Mouse (Mus musculus) gastrocnemius, postnatal 10 days (tissue): ENCODE measurements around the gene Pip5k1b. TPM values are rescaled to one million over a fixed set of nuclear protein-coding genes. Genes with fewer than 3 reads are reported as not detected.

Source experiments
- DNase-seq: peaks from one replicate; pipeline ENCODE4 v3.0.0; 2021; ENCODE audit warnings: mixed read lengths
- total RNA-seq, 2 experiments: library from RNA; stranded (reverse); gene quantifications; 2 replicates each; pipeline ENCODE4 v1.2.3; 2021

The Pip5k1b gene
- total RNA-seq, 2 experiments from 2014 or later, result 1.2 to 1.6 TPM

DNA sequence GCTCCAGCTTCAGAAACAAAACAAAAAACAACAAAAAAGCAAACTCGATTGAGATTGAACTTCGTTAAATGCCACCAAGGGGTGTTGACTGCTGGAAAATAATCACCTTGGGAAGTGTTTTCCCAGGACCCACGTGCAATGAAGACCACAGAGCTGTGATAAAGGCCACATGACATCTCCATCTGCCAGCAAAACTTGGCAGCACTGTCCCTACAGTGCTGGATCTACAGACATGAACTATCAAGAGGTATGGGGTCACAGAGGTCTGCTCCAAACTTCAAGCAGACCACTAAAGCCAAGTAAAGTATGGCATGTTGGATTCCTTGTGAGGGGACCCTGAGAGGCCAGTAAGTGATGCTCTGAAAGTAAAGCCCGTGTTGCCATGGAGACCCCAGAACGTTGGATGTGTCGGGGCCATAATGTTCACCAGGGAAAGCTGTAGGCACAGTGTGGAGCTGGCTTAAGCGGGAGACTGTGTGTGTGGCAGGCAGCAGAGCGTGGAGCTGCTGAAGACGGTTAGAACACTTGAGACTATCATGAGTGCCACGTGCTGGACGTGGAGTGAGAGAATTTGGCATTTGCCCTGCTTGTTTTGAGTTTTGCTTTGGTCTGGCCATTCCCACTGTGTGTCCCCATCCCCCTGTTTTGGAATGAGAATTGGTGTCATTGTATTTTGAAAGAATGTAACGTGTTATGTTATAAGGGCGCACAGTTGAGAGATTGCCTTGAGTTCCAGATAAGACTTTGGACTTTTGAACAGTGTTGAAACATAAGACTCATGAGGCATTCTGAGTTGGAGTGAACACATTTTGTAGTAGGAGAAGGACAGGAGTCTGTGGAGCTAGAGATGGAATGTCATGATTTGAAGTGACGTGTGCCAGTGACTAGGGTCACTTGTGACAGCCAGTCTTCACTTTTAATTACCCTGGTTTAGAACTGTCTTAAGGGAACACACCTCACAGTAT lies 12.0 kb downstream of the Pip5k1b start:
- DNase-seq, result no peak

DNA sequence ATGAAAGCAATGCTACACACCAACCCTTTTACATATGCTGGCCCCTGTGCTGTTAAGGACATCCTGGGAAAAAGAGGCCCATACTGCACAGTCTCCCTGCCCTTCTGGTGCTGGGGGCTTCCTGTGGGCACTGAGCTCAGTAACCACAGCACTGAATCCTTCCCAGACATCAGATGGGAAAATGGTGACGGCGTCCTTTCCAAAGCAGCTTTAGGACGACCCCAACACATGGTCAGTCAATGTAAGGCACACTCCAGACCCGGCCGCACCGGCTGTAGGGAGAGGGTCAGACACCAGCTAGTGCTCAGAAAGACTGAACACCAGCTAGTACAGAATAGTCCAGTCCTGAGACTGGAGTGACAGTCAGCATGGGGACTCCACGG lies 13.4 kb downstream of the Pip5k1b start:
- no peak for DNase-seq

DNA sequence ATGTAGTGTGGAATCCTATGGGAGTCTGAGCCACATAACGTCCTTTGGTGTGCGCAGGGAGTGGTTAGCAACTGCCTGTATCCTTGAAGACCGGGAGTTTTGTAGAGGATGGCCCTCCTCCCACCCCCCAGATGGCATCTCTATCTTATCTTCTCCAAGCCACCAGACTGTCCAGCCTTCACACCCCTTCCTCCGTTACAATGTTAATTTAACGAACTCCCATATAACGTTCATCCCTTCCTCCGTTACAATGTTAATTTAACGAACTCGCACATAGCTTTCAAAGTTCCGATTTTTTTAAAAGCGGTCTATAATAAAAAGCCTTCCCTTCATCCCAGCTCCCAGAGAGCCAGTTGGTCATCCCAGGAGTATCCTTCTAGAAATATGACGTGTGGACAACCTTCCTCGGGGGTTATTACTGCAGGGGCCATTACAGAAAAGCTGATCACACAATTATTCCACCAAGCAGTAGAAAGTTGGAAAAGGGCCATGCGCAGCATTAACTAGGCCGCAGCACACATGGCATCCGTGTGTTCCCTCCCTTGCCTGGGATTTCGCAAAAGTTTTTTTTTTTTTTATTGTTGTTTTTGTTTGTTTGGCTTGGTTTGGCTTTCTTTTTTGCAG lies 13.9 kb downstream of the Pip5k1b start:
- DNase-seq, result no peak

DNA sequence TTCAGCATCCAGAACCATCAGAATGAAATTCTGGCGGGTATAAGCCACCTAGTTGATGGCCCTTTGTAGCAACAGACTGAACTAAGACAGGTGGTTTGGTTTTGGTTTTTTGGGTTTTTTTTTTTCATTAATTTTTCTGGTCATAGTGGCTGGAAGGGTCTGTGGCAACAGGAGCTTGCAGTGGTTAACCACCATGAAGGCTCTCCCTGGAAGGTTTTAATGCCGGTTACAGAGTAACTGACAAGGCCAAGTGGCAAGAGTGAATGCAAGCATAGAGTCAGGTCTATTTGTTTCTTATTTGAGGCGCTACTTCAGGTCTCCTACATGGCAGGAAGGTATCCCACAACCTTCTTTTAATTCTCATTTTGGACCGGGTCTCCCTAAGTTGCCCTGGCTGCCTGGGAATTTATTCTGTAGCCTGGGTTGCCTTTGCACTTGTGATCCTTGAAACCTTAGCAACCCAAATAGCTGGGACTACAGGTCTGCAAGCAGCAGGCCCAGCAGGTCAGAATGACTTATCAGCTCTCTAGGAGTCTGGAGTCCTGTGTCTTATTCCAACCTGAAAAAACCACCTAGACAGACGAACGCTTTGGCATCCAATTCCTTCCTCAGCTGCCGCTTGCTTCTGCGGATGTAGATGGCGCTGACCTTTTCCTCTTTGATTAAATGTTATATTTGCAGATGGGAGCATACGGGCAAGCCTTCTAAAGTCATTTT lies 14.6 kb downstream of the Pip5k1b start:
- DNase-seq, result no peak

DNA sequence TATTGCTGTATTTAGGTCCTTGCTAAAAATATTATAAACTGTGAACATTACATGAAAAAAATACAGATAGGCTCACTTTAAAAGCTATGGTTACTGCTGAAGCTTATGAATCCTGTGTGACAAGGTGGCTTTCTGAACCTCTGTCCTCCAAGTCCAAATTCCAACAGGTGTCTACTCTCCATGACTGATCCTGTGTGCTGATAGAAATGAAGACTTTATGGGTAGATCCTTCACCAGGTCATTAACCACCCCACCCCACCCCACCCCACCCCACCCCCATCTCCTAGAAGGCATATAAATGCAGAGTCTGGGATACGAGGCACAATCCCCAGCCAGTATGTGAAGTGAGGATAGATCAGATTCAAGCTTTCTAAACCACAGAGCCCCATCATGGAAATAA lies 16.6 kb downstream of the Pip5k1b start:
- DNase-seq, result no peak

DNA sequence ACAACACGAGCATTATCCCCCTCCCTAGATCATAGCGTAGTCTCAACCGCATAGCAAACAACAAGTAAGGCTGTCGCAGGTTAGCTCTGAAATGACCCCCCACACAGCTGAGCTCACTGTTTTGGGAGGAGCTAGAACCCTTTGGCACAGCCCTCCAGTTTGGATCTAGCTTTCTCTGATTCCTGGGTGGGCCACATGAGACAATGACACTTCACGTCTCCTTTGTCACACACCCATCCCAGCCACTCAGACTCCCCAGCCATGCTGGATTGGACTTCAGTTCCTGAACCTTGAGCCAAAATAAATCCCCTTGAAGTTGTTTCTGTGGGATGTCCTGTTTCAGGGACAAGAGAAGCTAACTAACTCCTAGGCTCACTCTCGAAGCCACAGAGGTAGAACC lies 17.5 kb downstream of the Pip5k1b start:
- no peak for DNase-seq

DNA sequence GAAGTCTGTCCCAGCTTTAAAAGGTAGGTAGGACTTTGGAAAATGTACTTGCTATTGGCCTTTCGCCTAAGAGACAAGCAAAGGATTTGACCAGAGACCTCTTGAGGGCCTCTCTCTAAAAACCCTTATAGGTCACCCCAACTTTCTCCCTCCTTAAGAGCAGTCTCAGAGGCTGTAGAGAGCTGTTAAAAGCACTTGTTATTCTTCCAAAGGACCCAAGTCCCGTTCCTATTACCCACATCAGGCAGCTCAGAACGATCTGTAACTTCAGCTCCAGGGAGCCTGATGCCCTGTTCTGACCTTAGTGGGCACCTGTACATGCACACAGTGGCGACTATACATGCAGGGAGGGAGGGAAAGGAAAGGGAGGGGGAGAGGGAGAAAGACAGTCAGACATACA lies 18.0 kb downstream of the Pip5k1b start:
- DNase-seq, result no peak

DNA sequence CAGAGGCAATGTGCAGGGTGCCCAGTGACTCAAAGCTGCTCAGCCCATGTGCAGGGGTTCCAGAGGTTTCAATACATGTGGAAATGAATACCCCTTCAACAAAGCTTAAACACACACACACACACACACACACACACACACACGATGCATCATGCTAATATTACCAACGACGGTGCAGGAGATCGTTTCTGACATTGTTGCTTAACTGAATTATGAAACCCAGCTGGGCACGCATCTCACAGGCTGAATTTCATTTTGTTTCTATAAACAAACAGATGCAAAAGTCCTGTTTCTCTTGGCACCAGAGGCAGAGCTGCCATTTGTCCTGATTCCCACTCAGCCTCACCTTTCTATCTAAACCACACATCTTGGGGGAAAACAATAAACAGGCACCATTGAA lies 18.8 kb downstream of the Pip5k1b start:
- DNase-seq, result no peak

DNA sequence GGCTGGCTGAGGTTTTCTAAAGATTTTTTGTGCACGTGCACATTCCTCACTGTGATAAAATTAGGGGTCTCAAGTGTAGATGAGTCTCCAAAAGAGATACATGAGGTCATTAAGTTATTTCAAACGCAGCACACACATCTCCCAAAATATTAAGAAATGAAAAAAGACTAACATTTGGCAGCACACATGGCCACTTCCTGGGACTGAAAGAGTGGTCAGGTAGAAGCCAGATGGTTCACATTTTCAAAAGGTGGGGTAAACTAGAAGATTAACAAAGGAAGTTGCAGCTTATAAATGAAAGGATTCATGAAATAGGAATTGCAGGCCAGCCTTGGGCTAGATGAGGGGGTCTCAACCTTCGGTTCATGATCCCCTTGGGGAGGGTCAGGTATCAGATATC lies 19.4 kb downstream of the Pip5k1b start:
- no peak for DNase-seq

DNA sequence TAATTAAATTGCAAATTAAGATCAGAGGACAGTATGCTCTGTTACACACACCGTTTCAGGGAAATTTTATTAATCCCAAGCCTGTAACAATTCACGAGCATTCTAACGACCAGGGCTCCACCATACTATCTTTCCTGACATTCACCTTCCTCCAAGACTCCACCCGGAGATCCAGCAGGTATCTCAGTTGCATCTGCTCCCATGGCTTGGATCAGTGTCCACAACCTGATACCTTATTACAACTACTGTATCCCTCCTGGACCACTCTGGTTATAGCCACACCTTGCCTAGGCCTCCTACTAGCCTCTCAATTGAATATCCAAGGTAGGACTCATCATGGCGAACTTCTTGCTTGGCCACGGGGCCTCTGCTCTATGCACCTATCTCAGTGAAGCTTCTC lies 20.5 kb downstream of the Pip5k1b start:
- DNase-seq, result no peak

DNA sequence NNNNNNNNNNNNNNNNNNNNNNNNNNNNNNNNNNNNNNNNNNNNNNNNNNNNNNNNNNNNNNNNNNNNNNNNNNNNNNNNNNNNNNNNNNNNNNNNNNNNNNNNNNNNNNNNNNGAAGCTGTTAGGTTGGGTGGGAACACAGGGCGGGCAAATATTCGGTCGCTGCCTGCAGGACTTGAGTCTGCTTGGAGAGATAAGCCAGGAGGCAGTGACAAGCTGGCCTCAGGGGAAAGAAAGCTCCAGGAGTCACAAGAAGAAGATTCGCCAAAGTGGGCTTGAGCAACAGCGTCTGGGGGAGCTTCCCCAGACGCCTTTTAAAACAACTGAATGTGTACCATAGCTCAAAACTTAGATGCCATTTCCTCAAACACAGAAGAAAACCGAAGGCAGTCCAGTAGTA lies 20.9 kb downstream of the Pip5k1b start:
- no peak for DNase-seq

DNA sequence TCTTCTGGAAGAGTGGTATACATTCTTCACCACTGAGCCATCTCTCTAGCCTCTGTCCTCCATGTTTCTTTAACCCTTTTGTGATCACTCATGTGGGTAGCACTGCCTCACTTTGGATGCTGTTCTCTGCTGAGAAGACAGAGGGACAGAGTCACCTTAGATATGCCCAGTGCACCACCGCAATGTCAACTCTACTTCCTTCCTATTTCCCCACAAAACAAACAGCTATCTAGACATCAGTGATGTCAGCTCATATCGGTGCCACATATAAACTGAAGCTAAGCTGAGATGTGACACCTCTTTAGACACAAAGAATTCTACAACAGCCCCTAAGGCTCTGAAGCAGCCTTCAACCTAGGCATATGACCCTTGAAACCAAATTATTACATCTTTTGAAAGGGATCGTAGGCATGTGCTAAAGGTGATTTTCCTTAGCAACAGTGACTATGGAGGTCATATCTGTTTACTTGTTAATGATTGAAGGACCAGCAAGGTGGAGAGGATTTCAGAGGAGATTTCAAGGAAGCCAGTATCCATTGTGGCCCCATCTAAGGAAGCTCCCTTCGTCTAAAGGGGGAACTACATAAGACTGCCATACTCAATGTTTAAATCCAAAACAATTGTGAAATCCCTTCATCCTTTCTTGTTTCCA lies 26.6 kb downstream of the Pip5k1b start:
- no peak for DNase-seq

DNA sequence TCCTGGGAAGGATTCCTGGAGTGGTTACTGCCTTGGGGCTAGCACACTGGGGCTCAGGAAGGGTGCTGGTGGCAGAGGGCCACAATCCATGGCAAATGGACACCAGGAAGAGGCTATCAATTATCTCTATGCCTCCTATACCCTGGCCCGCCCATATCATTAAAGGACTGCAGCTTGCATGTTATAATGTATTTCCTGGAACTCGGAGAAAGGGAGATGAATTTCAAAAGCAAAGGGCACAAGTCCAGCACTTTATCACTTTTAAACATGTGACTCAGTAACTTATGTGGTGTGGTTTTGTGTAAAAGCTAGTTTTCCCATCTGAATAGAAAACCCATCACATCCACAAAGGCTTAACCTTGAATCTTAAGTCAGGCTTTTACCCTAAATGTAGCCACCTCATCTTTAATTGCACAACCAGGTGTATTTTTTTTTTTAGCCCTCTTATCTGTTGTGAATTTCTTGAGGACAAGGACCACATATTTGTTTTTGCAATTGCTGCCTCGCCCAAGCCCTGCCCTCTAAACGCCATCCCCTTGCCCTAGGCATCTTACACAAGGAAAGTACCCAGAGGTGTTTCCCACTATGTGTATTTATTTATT lies 27.4 kb downstream of the Pip5k1b start:
- no peak for DNase-seq

DNA sequence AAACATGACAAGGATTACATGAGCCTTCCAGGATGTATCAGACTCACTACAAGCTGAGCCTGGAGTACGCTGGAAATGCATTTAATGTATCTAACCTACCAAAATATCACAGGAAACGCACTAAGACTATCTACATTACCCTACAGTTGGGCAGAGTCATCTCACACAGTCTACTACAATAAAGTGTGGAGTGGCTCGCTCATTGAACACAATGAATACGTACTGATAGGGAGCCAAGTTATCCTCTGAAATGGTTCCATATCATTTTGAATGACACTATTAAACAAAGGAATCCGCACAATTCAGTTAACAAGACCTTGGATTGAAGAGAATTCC lies 28.1 kb downstream of the Pip5k1b start:
- DNase-seq, result no peak

DNA sequence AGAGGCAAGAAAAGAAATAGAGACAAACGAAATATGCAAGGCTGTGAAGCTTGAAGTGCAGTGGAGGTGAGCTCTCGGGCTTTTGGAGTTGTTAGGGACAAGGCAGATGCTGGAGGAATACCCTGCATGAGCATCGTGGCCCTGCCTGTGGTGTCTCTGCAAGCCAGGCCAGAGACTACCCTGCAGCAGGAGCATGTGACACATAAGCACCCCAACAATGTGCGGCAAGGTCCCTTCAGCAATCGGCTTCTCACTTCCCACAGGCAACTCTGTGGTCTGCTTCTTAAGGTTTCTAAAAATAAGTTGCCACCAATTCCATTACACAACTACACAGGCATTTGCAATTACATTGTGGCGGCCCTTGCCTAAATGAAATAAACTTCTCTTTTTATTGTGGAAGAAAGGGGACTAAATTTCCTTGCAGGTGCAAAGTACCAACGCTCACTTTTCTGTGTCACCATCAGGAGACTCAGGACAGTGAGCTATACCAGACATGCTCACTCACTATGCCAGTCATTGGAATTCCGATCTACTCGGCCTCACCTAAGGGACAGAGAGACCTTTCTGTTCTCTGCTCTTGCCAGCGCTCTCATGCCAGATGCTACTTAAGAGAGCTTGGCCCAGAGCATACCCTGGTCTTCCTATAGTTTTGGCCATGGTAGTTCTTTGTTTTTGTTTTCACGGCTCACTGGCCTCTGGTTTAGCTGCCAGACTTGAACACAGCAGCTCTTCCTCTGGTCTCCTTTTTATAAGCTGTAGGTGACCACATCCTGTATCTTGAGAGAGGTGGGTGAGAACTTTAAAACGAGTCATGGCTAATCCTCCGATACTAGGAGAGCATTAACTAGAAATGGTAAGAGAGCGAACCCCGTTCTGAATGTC lies 28.7 kb downstream of the Pip5k1b start:
- no peak for DNase-seq

DNA sequence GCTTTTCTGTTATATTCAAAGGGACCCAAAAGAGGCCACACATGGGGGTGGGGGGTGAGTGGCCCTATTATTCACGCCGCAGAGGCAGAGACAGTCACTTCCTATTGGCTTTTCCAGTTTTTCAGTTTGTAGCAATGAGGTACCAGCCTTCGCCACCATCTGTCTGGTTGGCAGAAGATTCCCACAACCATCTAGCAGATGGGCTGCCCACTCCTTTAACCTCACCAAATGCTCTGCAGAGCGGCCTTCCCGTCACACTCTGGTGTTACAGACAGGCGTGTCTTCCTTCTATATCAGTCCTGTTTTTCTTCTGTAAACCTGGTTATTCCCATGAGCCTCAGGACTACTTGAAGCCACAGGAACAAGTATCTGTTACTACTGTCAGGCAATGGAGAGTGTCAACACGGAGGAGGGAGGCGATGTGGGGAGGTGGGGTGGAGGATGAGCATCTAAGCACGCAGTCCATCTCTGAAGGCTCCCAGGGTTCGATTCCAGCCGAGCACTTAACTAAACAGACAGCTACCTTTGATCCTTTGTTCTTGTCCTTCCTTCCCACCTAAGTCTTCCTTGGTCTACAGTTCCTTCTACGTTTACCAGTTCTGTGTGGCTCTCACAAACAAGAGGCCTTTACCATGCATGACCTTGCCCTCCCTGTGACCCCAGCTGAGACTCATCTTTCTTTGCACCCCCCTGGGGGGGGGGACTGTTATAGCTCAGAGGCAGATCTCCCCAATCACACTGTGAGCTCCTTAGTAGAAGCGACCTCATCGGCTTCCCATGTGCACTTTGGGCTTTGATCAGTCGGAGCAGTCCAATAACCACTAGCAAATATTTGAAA lies 32.0 kb downstream of the Pip5k1b start:
- DNase-seq, result no peak

DNA sequence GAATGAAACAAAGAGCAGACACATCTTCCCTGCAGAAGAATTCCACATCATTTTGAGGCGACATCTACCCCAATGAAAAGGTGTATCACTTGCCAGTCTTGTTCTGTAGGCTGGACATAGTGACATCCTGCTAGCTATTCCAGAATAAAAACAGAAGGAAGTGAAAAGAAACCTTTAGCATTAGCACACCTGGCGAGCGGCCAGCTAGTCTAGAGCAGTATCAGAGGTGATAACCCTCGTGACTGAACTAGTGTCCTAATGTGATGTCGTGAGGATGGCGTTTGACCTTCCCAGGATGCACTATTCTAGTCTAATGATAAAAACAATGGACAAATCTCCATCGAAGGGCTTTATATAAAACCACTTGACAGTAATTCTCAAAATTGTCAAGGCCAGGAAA lies 33.7 kb downstream of the Pip5k1b start:
- DNase-seq, result no peak

DNA sequence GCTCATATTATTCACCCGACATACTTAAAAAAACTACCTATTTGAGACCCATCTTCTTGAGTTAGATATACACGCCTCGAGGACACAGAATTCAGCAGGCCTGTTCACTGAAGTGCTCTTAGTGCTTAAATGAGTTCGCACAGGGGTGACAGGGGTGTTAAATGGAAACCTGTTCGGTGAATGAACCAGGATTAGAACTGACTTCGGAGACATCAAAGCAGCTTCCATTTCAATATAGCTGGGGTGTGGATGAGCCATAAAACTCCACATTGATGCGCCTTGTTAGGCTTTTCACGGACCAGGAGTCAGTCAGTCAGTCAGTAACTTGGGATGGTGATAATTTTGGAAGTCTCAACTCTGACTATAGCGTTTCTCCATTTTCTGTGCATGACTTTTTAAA lies 34.5 kb downstream of the Pip5k1b start:
- no peak for DNase-seq

DNA sequence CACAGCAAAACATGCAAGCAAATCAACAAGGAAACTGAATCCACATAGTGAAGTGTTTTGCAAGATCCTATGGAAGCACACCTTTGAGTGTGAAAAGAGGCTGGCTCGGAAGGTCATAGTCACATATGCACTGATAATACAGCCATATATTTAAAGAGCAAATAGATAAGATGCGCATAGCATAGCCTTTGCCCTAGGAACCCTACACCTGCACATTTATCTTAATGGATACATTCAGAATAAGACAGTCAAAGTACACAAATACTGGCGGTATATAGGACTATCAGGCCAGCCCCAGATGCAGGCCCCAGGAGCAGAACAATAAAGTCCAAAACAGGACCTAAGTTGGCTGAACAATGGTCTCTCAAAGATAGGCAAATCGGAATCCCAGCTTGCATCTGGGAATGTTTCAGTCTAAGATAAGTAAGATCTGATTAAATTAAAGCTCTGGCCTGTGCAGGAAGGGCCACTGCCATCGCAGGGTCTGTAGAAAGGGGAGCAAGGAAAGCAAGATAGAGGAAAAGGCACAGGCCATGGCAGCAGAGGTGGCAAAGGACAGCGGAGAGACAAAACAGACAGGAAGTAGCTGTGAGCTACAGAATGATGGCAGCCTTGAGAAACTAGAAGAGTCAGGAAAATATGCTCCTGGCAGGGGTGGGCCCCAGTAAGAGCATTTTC lies 35.8 kb downstream of the Pip5k1b start:
- no peak for DNase-seq

DNA sequence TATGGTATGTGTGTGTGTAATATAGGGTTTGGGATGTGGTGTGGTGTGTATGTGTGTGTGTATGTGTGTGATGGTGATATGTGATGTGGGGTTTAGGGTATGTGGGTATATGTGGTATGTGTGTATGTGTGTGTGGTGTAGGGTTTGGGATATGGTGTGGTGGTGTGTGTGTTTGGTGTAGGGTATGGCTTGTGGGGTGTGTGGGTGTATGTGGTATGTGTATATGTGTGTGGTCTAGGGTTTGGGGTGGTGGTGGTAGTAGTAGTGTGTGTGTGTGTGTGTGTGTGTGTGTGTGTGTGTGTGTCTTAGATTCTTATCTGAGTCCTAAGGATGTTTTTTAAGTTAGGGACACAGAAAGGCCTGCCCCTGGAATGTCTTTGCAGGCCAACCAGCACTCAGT lies 37.3 kb downstream of the Pip5k1b start:
- DNase-seq, result no peak
